Mouse (Mus musculus): Measurements from ENCODE around the gene Plek. TPM values are rescaled to one million over a fixed set of nuclear protein-coding genes. Genes with fewer than 3 reads are reported as not detected.

Gene Plek
- polyA plus RNA-seq, 1 experiment from 2014 or later = 3.0 TPM

DNA sequence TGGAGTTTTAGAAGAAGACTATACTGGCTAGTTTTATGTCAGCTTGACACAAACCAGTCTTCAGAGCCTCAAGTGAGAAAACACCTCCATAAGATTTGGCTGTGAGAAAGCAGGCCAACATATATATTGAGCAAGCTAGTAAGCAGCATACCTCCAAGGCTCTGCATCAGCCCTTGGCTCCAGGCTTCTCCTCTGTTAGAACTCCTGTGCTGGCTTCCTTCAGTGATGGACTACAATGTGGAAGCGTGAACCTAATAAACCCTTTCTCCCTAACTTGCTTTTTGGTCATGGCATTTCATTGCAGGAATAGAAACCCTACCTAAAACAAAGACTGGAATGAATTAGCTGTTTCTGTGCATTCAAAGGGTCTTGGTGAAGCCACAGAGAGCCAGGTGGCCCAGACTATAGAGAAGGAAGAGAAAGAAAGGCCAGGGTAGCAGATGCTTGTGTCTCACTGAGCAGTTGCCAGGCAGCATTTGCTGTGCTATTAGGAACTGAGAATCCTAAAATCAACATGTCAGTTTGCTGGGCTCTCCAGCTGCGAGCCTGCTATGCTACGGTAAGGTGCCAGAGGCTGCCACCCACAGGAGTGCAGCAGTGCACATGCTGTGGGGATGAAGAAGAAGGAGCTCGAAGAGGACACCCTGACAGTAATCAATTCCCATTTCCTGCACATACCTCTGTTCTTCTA is 110.9 kb downstream of the Plek start:
- no peak for ATAC-seq (replicated peaks; ENCODE audit: insufficient number of reproducible peaks, insufficient read depth, low FRiP score, low read depth)
- Histone ChIP-seq H3K9ac (no peak overlapping the region), H3K4me3 (no peak overlapping the region), H3K4me2 (no peak overlapping the region), H3K4me1 (replicated peaks) (peaks cover 3% of the 10 kb centered on the region; the same call in 1 of the 2 replicates), H3K9me3 (replicated peaks) (no peaks in the 10 kb centered on the region), H3K36me3 (no peaks in the 10 kb centered on the region), H3K27me3 (no peaks in the 10 kb centered on the region), H3K27ac (no peak overlapping the region)
- WGBS = 68% methylated on average over 4 of the region's 4 CpGs

DNA sequence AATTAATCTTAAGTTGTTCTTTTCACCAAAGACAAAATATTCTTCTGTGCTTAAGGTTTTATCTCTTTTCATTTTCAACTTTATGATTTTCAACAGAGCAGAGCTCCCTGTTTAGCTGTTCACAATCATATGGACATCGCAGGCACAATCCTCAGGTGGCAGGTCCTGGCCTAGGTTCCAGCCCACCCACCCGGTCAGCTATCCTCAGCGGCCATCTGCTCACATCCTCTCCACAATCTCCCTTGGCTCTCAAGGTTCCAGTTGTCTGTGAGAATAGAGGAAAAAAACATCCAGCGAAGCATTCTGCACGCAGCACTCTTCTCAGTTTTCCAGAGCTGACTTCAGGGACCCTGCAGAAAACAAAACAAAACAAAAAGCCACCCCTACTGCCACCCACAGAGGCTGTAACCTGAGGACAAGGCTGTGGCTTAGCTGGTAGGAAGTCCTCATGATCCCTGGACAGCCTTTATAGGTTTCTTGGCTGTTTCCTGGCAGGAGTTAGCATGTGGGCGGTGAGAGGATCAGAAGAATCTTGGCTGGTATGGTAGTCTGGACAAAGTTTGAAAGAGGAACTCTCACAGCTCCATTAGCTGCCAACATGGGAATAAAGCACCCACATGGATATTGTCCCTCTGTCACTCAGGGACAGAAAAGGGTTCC is 116.5 kb downstream of the Plek start:
- Histone ChIP-seq H3K4me1 (replicated peaks) (no peaks in the 10 kb centered on the region), H3K9ac (no peak overlapping the region), H3K4me2 (no peak overlapping the region), H3K27me3 (no peaks in the 10 kb centered on the region), H3K9me3 (replicated peaks) (no peaks in the 10 kb centered on the region), H3K36me3 (no peaks in the 10 kb centered on the region), H3K27ac (no peak overlapping the region), H3K4me3 (no peak overlapping the region)
- no peak for ATAC-seq (replicated peaks; ENCODE audit: insufficient number of reproducible peaks, insufficient read depth, low FRiP score, low read depth)
- WGBS = 68% methylated on average over 6 of the region's 6 CpGs

DNA sequence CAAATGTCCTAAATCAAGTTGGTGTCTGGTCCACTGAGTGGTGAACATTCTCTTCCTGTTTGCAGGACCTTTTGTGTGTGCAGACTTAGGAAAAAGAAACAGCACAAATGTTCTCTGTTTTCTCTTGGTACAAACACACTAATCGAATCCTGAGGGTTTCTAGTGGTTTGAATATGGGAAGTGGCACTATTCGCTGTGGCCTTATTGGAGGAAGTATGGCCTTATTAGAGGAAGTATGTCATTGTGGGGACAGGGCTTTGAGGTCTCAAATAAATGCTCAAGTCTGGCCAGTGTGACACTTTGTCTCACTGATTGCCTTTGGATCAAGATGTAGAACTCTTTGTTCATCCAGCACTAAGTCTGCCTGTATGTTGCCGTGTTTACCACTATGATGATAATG is 120.0 kb downstream of the Plek start:
- WGBS = 88% methylated on average over 3 of the region's 3 CpGs
- H3K9ac ChIP-seq = no peak overlapping the region
- no peaks in the 10 kb centered on the region for H3K9me3 ChIP-seq (replicated peaks)
- no peak overlapping the region for H3K27ac ChIP-seq
- H3K4me1 ChIP-seq (replicated peaks) = no peaks in the 10 kb centered on the region
- no peak for ATAC-seq (replicated peaks; ENCODE audit: insufficient number of reproducible peaks, insufficient read depth, low FRiP score, low read depth)
- H3K27me3 ChIP-seq = no peaks in the 10 kb centered on the region
- no peak overlapping the region for H3K4me2 ChIP-seq
- no peaks in the 10 kb centered on the region for H3K36me3 ChIP-seq
- H3K4me3 ChIP-seq = no peak overlapping the region

Other genes with a start within 250 kb of the Plek start
- gene Fbxo48, start 101.0 kb downstream of the Plek start, polyA plus RNA-seq (2015; fragmentation: Nextera tagmentation; extraction: Ambion mirVana) = 0.77 and 1.3 TPM in 2 replicates
- gene Cnrip1, start 795 bp downstream of the Plek start, polyA plus RNA-seq (2015; fragmentation: Nextera tagmentation; extraction: Ambion mirVana) = 13.0 and 15.3 TPM in 2 replicates
- gene Ppp3r1, start 106.9 kb upstream of the Plek start, polyA plus RNA-seq (2015; fragmentation: Nextera tagmentation; extraction: Ambion mirVana) = 71.2 and 77.7 TPM in 2 replicates
- gene Wdr92, start 129.7 kb upstream of the Plek start, polyA plus RNA-seq (2015; fragmentation: Nextera tagmentation; extraction: Ambion mirVana) = 18.9 and 20.4 TPM in 2 replicates
- gene Pno1, start 159.2 kb upstream of the Plek start, polyA plus RNA-seq (2015; fragmentation: Nextera tagmentation; extraction: Ambion mirVana) = 44.3 and 47.1 TPM in 2 replicates
- gene C1d, start 205.2 kb upstream of the Plek start, polyA plus RNA-seq (2015; fragmentation: Nextera tagmentation; extraction: Ambion mirVana) = 60.8 and 68.0 TPM in 2 replicates